Mouse (Mus musculus) c-Kit-positive CD71-negative TER-119-negative erythroid progenitor cells, embryonic 14.5 days (primary cell): ENCODE results near the gene Zbtb25.
A peak's percentile ranks its signal among the peaks of the same experiment; 100 is the strongest.

Source experiments
- DNase-seq: peaks from one replicate; pipeline ENCODE4 v3.0.0-alpha.2; 2013; ENCODE audit warnings: low read depth

Gene Zbtb25

GRCm38 (mm10) chr12:76336111-76336965 is 33.1 kb downstream of the Zbtb25 start:
- DNase-seq: no peak

GRCm38 (mm10) chr12:76335641-76336040 is 33.8 kb downstream of the Zbtb25 start:
- DNase-seq: no peak

GRCm38 (mm10) chr12:76333688-76334087 is 35.7 kb downstream of the Zbtb25 start:
- DNase-seq: no peak

- DNase-seq: no peak
Observed at GRCm38 (mm10) chr12:76328567-76329354, 40.6 kb downstream of the Zbtb25 start.

GRCm38 (mm10) chr12:76326437-76327220 is 42.8 kb downstream of the Zbtb25 start:
- no peak for DNase-seq

- DNase-seq: peak; percentile 29
Observed at GRCm38 (mm10) chr12:76324679-76325431, 44.5 kb downstream of the Zbtb25 start, which contains the start of gene Akap5. Gene Akap5, plus strand, starts transcription at chr12:76324891.

GRCm38 (mm10) chr12:76318282-76319212 is 50.9 kb downstream of the Zbtb25 start:
- DNase-seq: peak; percentile 67

GRCm38 (mm10) chr12:76311951-76312350 is 57.5 kb downstream of the Zbtb25 start:
- DNase-seq: no peak

- no peak for DNase-seq
Observed at GRCm38 (mm10) chr12:76311227-76311626, 58.2 kb downstream of the Zbtb25 start.

- no peak for DNase-seq
Observed at GRCm38 (mm10) chr12:76310633-76311032, 58.8 kb downstream of the Zbtb25 start.

GRCm38 (mm10) chr12:76310007-76310406 is 59.4 kb downstream of the Zbtb25 start:
- DNase-seq: no peak

GRCm38 (mm10) chr12:76308436-76308835 is 61.0 kb downstream of the Zbtb25 start:
- DNase-seq: no peak

GRCm38 (mm10) chr12:76307964-76308363 is 61.4 kb downstream of the Zbtb25 start:
- DNase-seq: no peak

- no peak for DNase-seq
Observed at GRCm38 (mm10) chr12:76306852-76307561, 62.4 kb downstream of the Zbtb25 start.

GRCm38 (mm10) chr12:76305107-76305506 is 64.3 kb downstream of the Zbtb25 start:
- no peak for DNase-seq

- no peak for DNase-seq
Observed at GRCm38 (mm10) chr12:76304199-76304598, 65.2 kb downstream of the Zbtb25 start.

GRCm38 (mm10) chr12:76303474-76303873 is 65.9 kb downstream of the Zbtb25 start:
- DNase-seq: no peak

- DNase-seq: no peak
Observed at GRCm38 (mm10) chr12:76300367-76300766, 69.0 kb downstream of the Zbtb25 start.

GRCm38 (mm10) chr12:76299361-76299906 is 70.0 kb downstream of the Zbtb25 start:
- no peak for DNase-seq
